Mouse (Mus musculus): ENCODE results near the gene Atxn7. TPM values are rescaled to one million over a fixed set of nuclear protein-coding genes. Genes with fewer than 3 reads are reported as not detected.
A peak's percentile ranks its signal among the peaks of the same experiment; 100 is the strongest.

The Atxn7 gene
- total and polyA plus RNA-seq, 3 experiments, result 17.1 to 31.0 (median 17.7) TPM

GRCm38 (mm10) chr14:14064486-14065141, 103.4 kb downstream of the Atxn7 start:
- DNase-seq, result no peak

- no peak for DNase-seq
These were observed 103.9 kb downstream of the Atxn7 start for GRCm38 (mm10) chr14:14065142-14065498.

GRCm38 (mm10) chr14:14066241-14066640, 105.0 kb downstream of the Atxn7 start:
- DNase-seq, result no peak

DNA sequence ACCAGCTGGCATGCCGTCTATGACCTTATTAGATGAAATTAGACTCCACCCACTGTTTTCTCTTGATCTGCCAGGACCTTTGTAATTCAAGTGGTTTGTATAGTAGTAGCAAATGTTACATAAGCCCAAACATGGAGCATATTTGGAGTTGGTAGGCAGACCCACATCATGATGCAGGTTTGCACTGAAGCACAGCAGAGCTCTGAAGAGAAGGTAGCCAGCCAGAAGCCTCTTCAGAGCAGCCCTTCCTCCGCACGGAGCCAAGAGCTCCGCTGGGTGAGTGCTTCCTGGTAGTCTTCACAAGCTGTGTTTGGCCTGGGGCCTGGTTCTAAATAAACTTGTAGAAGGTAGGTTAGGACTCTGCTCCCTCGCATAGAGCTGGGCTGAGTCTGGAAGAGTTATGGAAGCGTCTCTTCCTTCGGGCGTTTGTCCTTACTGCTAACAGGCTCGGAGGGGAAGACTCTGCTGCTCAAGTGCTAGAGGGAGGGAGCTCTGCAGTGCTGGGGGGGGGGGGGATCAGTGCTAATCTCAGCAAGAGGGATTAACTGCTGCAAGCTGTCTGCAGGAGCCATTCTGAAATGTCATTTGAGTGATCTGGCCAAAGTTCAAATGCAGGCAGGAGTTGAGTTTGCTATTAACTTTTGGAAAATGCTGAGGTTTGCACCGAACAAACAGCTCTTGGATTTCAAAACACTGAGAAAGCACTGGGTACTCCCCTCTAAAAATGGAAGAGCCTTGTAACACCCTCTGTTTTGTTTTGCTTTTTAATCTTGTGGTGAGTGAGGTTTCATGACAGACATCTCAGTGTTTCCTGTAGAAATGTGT, 106.6 kb downstream of the Atxn7 start:
- peak; percentile 50 for DNase-seq

DNA sequence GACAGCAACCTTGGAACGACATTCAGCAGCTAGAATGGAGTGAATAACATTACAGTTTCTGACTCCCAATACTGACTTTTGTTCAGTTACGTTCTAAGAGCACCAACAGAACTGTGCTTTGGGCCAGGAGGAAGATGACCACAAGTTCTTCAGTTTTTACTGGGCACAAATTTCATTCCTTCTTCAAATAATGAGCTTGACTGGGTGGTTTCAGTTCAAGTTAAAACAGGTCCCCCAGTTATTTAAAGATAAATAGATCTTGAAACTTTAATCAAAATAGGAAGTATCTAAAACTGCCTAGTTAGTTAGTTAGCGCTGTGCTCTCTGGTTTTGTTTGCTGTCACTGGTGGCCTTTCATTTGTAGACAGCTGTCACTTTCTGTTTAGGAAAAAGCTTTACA, 107.3 kb downstream of the Atxn7 start:
- no peak for DNase-seq

GRCm38 (mm10) chr14:14070541-14071315, 109.5 kb downstream of the Atxn7 start:
- no peak for DNase-seq

- DNase-seq, result no peak
These were observed 110.2 kb downstream of the Atxn7 start for GRCm38 (mm10) chr14:14071456-14071855.

DNA sequence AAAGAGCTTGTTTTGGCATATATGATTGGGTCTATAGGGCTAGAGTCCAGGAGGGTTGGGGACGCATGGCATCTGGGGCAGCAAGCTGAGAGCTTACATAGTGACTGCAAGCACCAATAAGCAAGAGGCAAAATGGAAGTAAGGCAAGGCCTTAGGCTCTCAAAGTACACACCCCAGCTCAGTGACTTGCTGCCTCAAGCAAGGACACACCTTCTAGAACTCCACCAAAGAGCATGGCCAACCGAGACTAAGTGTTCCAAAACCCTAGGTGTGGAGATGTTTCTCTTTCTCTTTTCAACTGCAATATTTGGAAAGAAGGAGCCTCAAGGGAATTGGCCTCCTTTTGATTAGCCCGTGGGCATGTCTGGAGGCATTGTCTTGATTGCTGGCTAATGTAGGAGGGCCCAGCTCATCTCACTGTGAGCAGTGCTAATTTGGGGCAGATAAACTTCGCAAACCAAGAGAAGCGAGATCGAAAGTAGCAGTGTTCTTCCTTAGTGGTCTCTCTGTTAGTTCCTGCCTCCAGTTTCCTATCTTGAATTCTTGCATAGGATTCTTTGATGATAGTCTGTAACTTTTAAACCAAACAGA, 119.5 kb downstream of the Atxn7 start:
- no peak for DNase-seq

- DNase-seq, result no peak
These were observed 122.6 kb downstream of the Atxn7 start for GRCm38 (mm10) chr14:14083811-14084210.

GRCm38 (mm10) chr14:14086711-14087263, 125.5 kb downstream of the Atxn7 start:
- DNase-seq, result no peak

DNA sequence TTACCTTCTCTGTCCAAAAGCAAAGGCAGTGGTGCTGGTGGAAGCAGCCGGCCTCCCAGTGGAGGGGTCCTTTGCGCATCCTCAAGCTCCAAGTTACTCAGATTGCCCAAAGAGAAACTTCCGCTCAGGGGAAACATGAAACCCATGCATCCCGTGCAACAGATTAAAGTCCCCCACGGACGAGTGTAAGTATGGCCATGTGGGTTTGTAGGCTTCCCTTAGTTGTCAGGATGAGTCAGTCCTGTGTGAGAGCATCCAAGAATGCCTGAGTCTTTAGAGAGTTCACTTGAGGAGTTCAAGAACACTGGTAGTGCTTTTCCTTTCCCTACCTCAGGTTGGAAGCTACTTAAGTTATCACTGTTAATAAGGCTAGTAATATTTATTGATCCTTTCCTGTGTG, 126.1 kb downstream of the Atxn7 start:
- DNase-seq, result no peak

DNA sequence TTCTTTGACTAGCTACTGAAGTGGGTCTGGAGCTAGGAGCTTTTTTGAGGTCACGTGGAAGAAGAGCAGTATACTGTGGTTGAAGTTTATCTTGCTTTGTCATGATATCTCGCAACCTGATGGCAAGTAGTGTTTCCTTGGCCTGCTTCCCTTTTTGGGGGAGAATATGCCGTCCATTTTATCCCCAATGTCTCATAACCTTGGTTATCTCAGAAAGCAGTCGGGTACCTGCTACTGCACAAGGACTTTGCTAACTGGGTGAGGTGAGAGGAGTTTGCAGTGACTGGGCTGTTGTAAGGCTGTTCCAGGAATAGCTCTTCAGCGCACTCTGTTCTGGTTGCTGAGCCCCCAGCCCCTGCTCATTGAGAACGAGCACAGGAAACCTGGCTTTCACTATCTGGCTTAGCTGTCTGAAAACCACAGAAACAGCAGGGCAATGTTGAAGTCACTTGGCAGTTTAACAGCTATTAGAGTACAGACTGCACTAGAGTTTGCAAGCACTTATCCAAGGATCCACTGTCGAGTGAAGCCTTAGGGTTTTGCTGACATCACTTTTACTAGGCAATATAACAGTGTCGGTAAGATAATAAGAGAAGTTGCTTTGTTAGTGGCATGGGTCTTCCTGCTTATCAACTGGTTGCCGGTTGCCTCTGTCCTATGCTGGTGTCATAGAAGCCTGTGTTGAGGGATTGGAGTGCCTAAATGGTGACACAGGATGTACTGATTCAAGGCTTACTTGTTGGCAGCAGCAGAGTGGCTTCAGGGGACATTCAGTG, 127.0 kb downstream of the Atxn7 start:
- DNase-seq, result no peak

- DNase-seq, result no peak
These were observed 129.3 kb downstream of the Atxn7 start for GRCm38 (mm10) chr14:14090571-14090970.

DNA sequence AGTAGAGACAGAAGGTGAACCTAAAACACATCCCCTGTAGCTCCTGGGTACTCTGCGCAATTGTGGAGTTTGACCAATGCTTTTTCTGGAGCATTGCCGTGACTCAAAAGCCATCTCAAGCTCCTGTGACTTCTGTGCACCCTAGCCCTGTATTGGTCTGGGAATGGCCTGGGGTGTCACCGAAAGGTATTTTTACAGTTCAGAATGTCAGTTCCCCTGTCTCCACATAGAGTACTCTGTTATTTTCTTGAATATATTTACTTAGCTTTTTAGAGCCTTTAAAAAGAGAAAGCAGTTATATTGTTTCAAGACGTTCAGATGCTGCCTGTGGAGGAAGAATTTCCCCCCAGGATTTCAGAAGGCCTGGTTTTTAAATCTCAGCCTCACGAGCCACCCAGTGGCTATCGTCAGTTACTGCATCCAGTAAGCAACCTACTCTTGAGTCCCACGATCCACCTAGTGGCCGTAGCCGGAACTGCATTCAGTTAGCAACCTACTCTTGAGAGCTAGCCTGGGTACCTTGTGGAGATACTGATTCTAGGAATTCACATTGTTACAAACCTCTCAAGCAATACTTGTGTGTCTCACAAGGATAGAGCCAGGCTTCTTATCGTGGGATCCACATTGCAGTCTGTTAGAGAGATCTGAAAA, 137.2 kb downstream of the Atxn7 start:
- peak; percentile 80 for DNase-seq

DNA sequence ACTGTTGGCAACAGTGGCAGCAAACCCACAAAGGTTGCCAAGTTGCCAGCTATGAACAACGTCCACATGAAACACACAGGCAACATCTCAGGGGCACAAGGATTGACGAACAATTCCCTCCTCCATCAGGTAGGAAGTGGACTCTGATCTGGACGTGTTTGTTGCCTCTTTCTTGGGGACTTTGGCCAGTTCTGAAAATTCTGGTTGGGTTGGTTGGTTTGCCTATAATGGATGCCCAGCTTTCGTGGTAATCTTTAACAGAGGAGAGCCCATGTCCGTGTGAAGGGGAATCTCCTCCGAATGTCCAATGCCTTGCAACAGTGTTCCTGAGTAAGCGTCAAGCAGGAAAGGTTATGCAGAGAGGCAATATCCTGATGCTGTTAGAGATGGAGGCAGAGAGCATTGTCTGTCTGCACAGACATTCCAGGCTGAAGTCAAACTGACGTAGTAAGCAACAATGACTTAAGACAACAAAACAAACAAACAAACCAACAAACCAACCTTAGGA, 139.6 kb downstream of the Atxn7 start:
- DNase-seq, result no peak

DNA sequence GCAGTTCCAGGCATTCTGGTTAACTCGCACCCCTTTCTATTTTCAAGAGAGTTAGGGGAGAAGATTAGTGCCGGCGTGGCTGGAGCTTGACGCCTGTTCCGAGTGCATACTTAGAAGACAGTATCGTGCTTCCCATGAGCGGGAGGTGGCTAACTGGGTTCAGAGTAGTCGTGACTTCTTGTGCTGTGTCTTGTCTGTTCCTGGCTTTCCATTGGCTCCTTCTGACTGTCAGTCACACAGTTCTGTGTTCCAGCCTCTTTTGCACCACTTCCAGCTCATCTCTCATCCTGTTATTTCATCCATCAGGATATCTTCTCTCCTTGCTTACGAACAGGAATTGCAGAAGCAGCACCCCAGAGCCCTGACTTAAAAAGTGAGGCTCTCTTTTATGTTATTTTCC, 140.1 kb downstream of the Atxn7 start:
- no peak for DNase-seq

DNA sequence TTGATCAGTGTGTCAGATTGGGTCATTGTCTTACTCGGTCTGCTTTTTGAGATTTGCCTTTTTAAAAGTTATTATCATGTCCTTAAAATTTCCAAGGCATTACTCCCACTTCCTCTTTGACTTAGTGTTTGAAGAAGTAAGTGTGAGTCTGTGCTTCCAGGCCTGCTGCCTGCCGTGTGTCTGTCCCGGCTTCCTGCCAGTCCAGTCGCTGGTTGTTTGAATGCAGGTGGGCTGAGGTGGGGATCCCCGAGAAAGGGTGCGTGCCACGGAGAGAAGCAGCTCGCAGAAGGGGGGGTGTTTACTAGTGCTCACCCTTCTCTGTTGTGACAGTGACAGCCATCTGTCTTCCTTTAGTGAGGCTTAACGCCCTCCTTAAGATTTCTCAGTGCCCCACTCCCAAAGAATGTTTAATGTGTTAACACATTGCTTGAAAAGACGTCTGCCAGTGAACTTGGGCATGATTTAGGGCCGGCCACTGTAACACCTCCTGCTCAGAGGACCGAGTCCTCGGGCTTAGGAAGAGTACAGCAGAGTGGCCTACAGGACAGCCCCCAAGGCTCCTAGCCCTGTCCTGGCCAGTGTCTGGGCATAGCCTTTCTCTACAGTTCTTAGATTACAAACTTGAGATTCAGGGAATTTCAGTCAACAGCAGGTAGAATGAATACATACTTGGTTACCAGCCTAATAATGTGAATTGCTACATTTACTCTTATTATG, 143.1 kb downstream of the Atxn7 start:
- DNase-seq, result no peak

- no peak for DNase-seq
These were observed 143.7 kb downstream of the Atxn7 start for GRCm38 (mm10) chr14:14104930-14105318.

GRCm38 (mm10) chr14:14110710-14111109, 149.5 kb downstream of the Atxn7 start:
- no peak for DNase-seq
